Mouse (Mus musculus) midbrain, embryonic 11.5 days (tissue): ENCODE data around the gene Rab12. TPM values are rescaled to one million over a fixed set of nuclear protein-coding genes. Genes with fewer than 3 reads are reported as not detected.
A peak's percentile ranks its signal among the peaks of the same experiment; 100 is the strongest.

Experiments used
- ATAC-seq: fragments of 200-750 bp; cut with Nextera tagmentation; 2 replicates; pipeline ENCODE4 v1.8.0; 2017; ENCODE audit warnings: moderate TSS enrichment, moderate library complexity; ENCODE audit not compliant: low FRiP score
- DNase-seq: peaks from one replicate; pipeline ENCODE4 v3.0.0; 2015; ENCODE audit warnings: low spot score; ENCODE audit errors: missing footprints
- H3K27ac ChIP-seq: fragments of 300-500 bp; sonication (generic); 2 replicates; pipeline ENCODE4 v1.5.1; 2014; ENCODE audit warnings: low read depth, low read length
- H3K27me3 ChIP-seq: fragments of 300-500 bp; sonication (generic); 2 replicates; pipeline ENCODE4 v1.6.1; 2014; ENCODE audit warnings: mild to moderate bottlenecking, low read length, moderate library complexity, mixed read lengths; ENCODE audit not compliant: control insufficient read depth, insufficient read depth
- H3K36me3 ChIP-seq: fragments of 300-500 bp; sonication (generic); 2 replicates; pipeline ENCODE4 v1.6.1; 2014; ENCODE audit warnings: mild to moderate bottlenecking, low read length, moderate library complexity, mixed read lengths; ENCODE audit not compliant: control insufficient read depth, insufficient read depth
- H3K4me1 ChIP-seq: fragments of 300-500 bp; sonication (generic); 2 replicates; pipeline ENCODE4 v1.6.1; 2014; ENCODE audit warnings: low read length; ENCODE audit not compliant: control insufficient read depth, insufficient read depth
- H3K4me2 ChIP-seq: fragments of 300-500 bp; sonication (generic); 2 replicates; pipeline ENCODE4 v1.6.1; 2014; ENCODE audit warnings: mild to moderate bottlenecking, moderate library complexity
- H3K4me3 ChIP-seq: fragments of 300-500 bp; sonication (generic); 2 replicates; pipeline ENCODE4 v1.5.1; 2014; ENCODE audit warnings: low read depth, low read length
- H3K9ac ChIP-seq: fragments of 300-500 bp; sonication (generic); 2 replicates; pipeline ENCODE4 v1.6.1; 2014; ENCODE audit warnings: low read length
- H3K9me3 ChIP-seq: fragments of 300-500 bp; sonication (generic); 2 replicates; pipeline ENCODE4 v1.6.1; 2016; ENCODE audit warnings: low read length; ENCODE audit not compliant: control insufficient read depth
- WGBS: fragments of 180-500 bp; shearing (Covaris S2); extraction: QIAGEN DNeasy Blood & Tissue Kit; methylation state at CpG from one replicate; pipeline ENCODE4 v1.1.7; 2014; 5-methylcytosine and 5-hydroxymethylcytosine counted together
- polyA plus RNA-seq: library from polyadenylated mRNA; unstranded; fragments of >200 nt; fragmentation: Nextera tagmentation; extraction: Ambion mirVana; gene quantifications from 2 replicates; pipeline ENCODE4 v1.2.1, GENCODE M21; 2014

The Rab12 gene
- polyA plus RNA-seq, 1 experiment from 2014 or later, result 40.9 TPM

- Histone ChIP-seq H3K4me3 (no peak overlapping the region), H3K27ac (peak overlapping the region; percentile 68), H3K9me3 (no peaks in the 10 kb centered on the region), H3K4me2 (no peak overlapping the region), H3K4me1 (peaks cover 6% of the 10 kb centered on the region), H3K36me3 (no peaks in the 10 kb centered on the region), H3K9ac (0 out of 2 replicates have a peak overlapping the region, but pooled peaks have one; percentile 9), H3K27me3 (no peaks in the 10 kb centered on the region)
- WGBS, result 34% methylated on average over 8 of the region's 8 CpGs
- ATAC-seq (peak; percentile 71), DNase-seq (no peak)
Measured at GRCm38 (mm10) chr17:66470020-66470419, 49.5 kb downstream of the Rab12 start.

- 44% methylated on average over 1 of the region's 1 CpGs for WGBS
- Histone ChIP-seq H3K4me1 (no peaks in the 10 kb centered on the region), H3K4me3 (no peak overlapping the region), H3K27ac (no peak overlapping the region), H3K36me3 (no peaks in the 10 kb centered on the region), H3K27me3 (no peaks in the 10 kb centered on the region), H3K9ac (no peak overlapping the region), H3K9me3 (no peaks in the 10 kb centered on the region), H3K4me2 (no peak overlapping the region)
- no peak for ATAC-seq
- DNase-seq, result no peak
Measured at GRCm38 (mm10) chr17:66457278-66457677, 62.3 kb downstream of the Rab12 start.

- Histone ChIP-seq H3K4me3 (peak overlapping the region; percentile 99), H3K27me3 (no peaks in the 10 kb centered on the region), H3K9me3 (no peaks in the 10 kb centered on the region), H3K4me1 (peaks cover 24% of the 10 kb centered on the region), H3K27ac (no peak overlapping the region), H3K9ac (no peak overlapping the region), H3K4me2 (peak overlapping the region; percentile 95), H3K36me3 (no peaks in the 10 kb centered on the region)
- under 1% methylated on average over 11 of the region's 11 CpGs for WGBS
- peak; percentile 99 for DNase-seq
- 0 out of 2 replicates have a peak, but pooled peaks have one; percentile 13 for ATAC-seq
Measured at GRCm38 (mm10) chr17:66451143-66451542, 68.4 kb downstream of the Rab12 start.

GRCm38 (mm10) chr17:66450526-66451070 is 68.9 kb downstream of the Rab12 start:
- ATAC-seq, result no peak
- H3K27ac ChIP-seq, result no peak overlapping the region
- peaks cover 29% of the 10 kb centered on the region for H3K4me1 ChIP-seq

GRCm38 (mm10) chr17:66449460-66450341 is 69.8 kb downstream of the Rab12 start, which contains the start of gene Mtcl1:
Gene Mtcl1 (minus strand): TSS chr17:66449750.
- ATAC-seq (peak; percentile 85), DNase-seq (peak; percentile 99)
- Histone ChIP-seq H3K4me3 (peak within 1 kb of the TSS; percentile 99), H3K27me3 (no peaks in the 10 kb centered on the region), H3K9ac (peak within 1 kb of the TSS; percentile 99), H3K27ac (peak within 1 kb of the TSS; percentile 92), H3K36me3 (no peaks in the 10 kb centered on the region), H3K4me1 (peaks cover 37% of the 10 kb centered on the region), H3K9me3 (no peaks in the 10 kb centered on the region), H3K4me2 (peak within 1 kb of the TSS; percentile 95)
- under 1% methylated on average over 70 of the region's 76 CpGs for WGBS

More at GRCm38 (mm10) chr17:66450526-66451070, 68.9 kb downstream of the Rab12 start:
- H3K27me3 ChIP-seq, result no peaks in the 10 kb centered on the region
- peak overlapping the region; percentile 99 for H3K4me3 ChIP-seq
- no peaks in the 10 kb centered on the region for H3K9me3 ChIP-seq
- peak overlapping the region; percentile 99 for H3K9ac ChIP-seq
- WGBS, result 4% methylated on average over 18 of the region's 18 CpGs
- DNase-seq, result peak; percentile 95
- H3K36me3 ChIP-seq, result no peaks in the 10 kb centered on the region
- H3K4me2 ChIP-seq, result peak overlapping the region; percentile 95

- Histone ChIP-seq H3K27ac (peak overlapping the region; percentile 92), H3K4me1 (peaks cover 45% of the 10 kb centered on the region), H3K36me3 (no peaks in the 10 kb centered on the region), H3K27me3 (no peaks in the 10 kb centered on the region), H3K9ac (peak overlapping the region; percentile 99), H3K4me2 (peak overlapping the region; percentile 95), H3K4me3 (peak overlapping the region; percentile 99), H3K9me3 (no peaks in the 10 kb centered on the region)
- ATAC-seq (peak; percentile 19), DNase-seq (peak; percentile 97)
- under 1% methylated on average over 90 of the region's 136 CpGs for WGBS
Measured at GRCm38 (mm10) chr17:66448421-66449405, 70.8 kb downstream of the Rab12 start.

- Histone ChIP-seq H3K4me3 (peak overlapping the region; percentile 99), H3K4me2 (peak overlapping the region; percentile 95), H3K4me1 (peaks cover 48% of the 10 kb centered on the region), H3K36me3 (no peaks in the 10 kb centered on the region), H3K9me3 (no peaks in the 10 kb centered on the region), H3K9ac (peak overlapping the region; percentile 99), H3K27ac (peak overlapping the region; percentile 30; the same call in 1 of the 2 replicates), H3K27me3 (no peaks in the 10 kb centered on the region)
- peak; percentile 92 for DNase-seq
- no peak for ATAC-seq
- WGBS, result under 1% methylated on average over 13 of the region's 13 CpGs
Measured at GRCm38 (mm10) chr17:66447978-66448377, 71.6 kb downstream of the Rab12 start.

GRCm38 (mm10) chr17:66447007-66447312 is 72.6 kb downstream of the Rab12 start:
- H3K36me3 ChIP-seq, result no peaks in the 10 kb centered on the region
- ATAC-seq (no peak), DNase-seq (no peak)
- 10% methylated on average over 7 of the region's 7 CpGs for WGBS
- peak overlapping the region; percentile 95 for H3K4me2 ChIP-seq
- no peak overlapping the region for H3K27ac ChIP-seq
- peak overlapping the region; percentile 99 for H3K9ac ChIP-seq
- H3K4me1 ChIP-seq, result peaks cover 54% of the 10 kb centered on the region
- H3K27me3 ChIP-seq, result no peaks in the 10 kb centered on the region
- no peaks in the 10 kb centered on the region for H3K9me3 ChIP-seq
- peak overlapping the region; percentile 99 for H3K4me3 ChIP-seq
